Mouse (Mus musculus) heart, postnatal 0 days (tissue): ENCODE data around the gene Tmem114. TPM values are rescaled to one million over a fixed set of nuclear protein-coding genes. Genes with fewer than 3 reads are reported as not detected.

ENCODE experiments used
- ATAC-seq: fragments of 200-750 bp; cut with Nextera tagmentation; 2 replicates; pipeline ENCODE4 v1.8.0; 2017; ENCODE audit warnings: low read depth, moderate number of reproducible peaks, moderate library complexity; ENCODE audit not compliant: insufficient read depth
- DNase-seq: peaks from one replicate; pipeline ENCODE4 v3.0.0-alpha.2; 2016; ENCODE audit warnings: low spot score
- H3K27ac ChIP-seq: fragments of 300-500 bp; sonication (generic); 2 replicates; pipeline ENCODE4 v1.5.1; 2014; ENCODE audit warnings: low read depth, mild to moderate bottlenecking
- H3K27me3 ChIP-seq: fragments of 300-500 bp; sonication (generic); 2 replicates; pipeline ENCODE4 v1.6.1; 2014; ENCODE audit warnings: low read length, mixed read lengths; ENCODE audit not compliant: control insufficient read depth, insufficient read depth
- H3K36me3 ChIP-seq: fragments of 300-500 bp; sonication (generic); replicated peaks from 2 replicates; pipeline ENCODE4 v1.6.1; 2014; ENCODE audit warnings: low read length, mixed read lengths; ENCODE audit not compliant: control insufficient read depth, insufficient read depth
- H3K4me1 ChIP-seq: fragments of 300-500 bp; sonication (generic); 2 replicates; pipeline ENCODE4 v1.6.1; 2014; ENCODE audit warnings: antibody characterized with exemption; ENCODE audit not compliant: control insufficient read depth, insufficient read depth
- H3K4me2 ChIP-seq: fragments of 300-500 bp; sonication (generic); 2 replicates; pipeline ENCODE4 v1.6.1; 2014; ENCODE audit warnings: low read depth, mild to moderate bottlenecking, low read length, moderate library complexity
- H3K4me3 ChIP-seq: fragments of 300-500 bp; sonication (generic); 2 replicates; pipeline ENCODE4 v1.5.1; 2014; ENCODE audit warnings: low read depth, low read length
- H3K9ac ChIP-seq: fragments of 300-500 bp; sonication (generic); replicated peaks from 2 replicates; pipeline ENCODE4 v1.6.1; 2014; ENCODE audit warnings: low read depth, low read length, mixed read lengths
- H3K9me3 ChIP-seq: fragments of 300-500 bp; sonication (generic); replicated peaks from 2 replicates; pipeline ENCODE4 v1.6.1; 2016; ENCODE audit warnings: low read length; ENCODE audit not compliant: control insufficient read depth
- CTCF ChIP-seq: IDR thresholded peaks from 2 replicates; pipeline ENCODE4 v1.5.1; 2016; ENCODE audit warnings: antibody characterized with exemption, control low read depth, low read depth
- EP300 ChIP-seq: IDR thresholded peaks from 2 replicates; pipeline ENCODE4 v1.6.1; 2016; ENCODE audit warnings: antibody characterized with exemption, low read depth
- WGBS: fragments of 180-500 bp; shearing (Covaris S2); extraction: QIAGEN DNeasy Blood & Tissue Kit; methylation state at CpG from one replicate; pipeline ENCODE4 v1.1.7; 2014; 5-methylcytosine and 5-hydroxymethylcytosine counted together
- polyA plus RNA-seq: library from polyadenylated mRNA; unstranded; fragments of >200 nt; fragmentation: Nextera tagmentation; extraction: Ambion mirVana; gene quantifications from 2 replicates; pipeline ENCODE4 v1.2.1, GENCODE M21; 2015
- total RNA-seq: library from RNA; depleted of rRNA; stranded (reverse); fragments of >200 nt; gene quantifications from 2 replicates; pipeline ENCODE4 v1.2.3, GENCODE M21; 2014; ENCODE audit warnings: low replicate concordance

Tmem114 gene
- total and polyA plus RNA-seq, 2 experiments from 2014 or later, result not detected

GRCm38 (mm10) chr16:8455221-8455620 is 30.3 kb upstream of the Tmem114 start:
- H3K4me3 ChIP-seq, result no peak overlapping the region
- TF ChIP-seq CTCF (no peak), EP300 (no peak)
- no peaks in the 10 kb centered on the region for H3K4me1 ChIP-seq
- H3K27ac ChIP-seq, result no peak overlapping the region
- 29% methylated on average over 2 of the region's 2 CpGs for WGBS
- no peaks in the 10 kb centered on the region for H3K9me3 ChIP-seq
- no peak overlapping the region for H3K9ac ChIP-seq
- no peak for DNase-seq
- no peak overlapping the region for H3K4me2 ChIP-seq
- no peaks in the 10 kb centered on the region for H3K36me3 ChIP-seq
- no peak for ATAC-seq
- H3K27me3 ChIP-seq, result peaks cover 10% of the 10 kb centered on the region; the same call in 1 of the 2 replicates

DNA sequence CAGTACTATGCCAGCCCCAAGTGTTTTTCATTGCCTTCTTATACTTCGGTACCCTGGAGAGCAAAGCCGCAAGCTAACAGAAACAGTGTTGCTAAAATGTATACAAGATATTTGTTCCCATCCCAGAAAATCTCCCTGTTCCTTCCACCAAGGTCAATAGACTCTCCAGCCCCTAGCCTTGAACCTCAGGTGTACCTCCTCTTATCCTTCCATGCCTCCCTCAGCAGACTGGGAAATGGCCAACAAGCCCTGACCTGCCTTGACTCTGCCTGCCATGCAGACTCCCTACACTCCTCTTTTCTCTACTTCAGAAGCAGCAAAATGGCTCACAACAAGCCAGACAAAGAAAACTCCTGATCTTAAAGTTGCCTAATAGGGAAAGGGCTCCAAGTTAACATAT is 28.4 kb upstream of the Tmem114 start:
- DNase-seq, result no peak

GRCm38 (mm10) chr16:8446256-8446655 is 21.3 kb upstream of the Tmem114 start:
- no peaks in the 10 kb centered on the region for H3K27me3 ChIP-seq
- no peak overlapping the region for H3K27ac ChIP-seq
- H3K4me2 ChIP-seq, result no peak overlapping the region
- no peak for ATAC-seq
- no peak overlapping the region for H3K9ac ChIP-seq
- no peak for DNase-seq
- no peaks in the 10 kb centered on the region for H3K9me3 ChIP-seq
- WGBS, result 77% methylated on average over 6 of the region's 6 CpGs
- TF ChIP-seq EP300 (no peak), CTCF (no peak)
- H3K4me3 ChIP-seq, result no peak overlapping the region
- H3K36me3 ChIP-seq, result no peaks in the 10 kb centered on the region
- H3K4me1 ChIP-seq, result no peaks in the 10 kb centered on the region

More for the DNA sequence above, 28.4 kb upstream of the Tmem114 start:
- Histone ChIP-seq H3K4me3 (no peak overlapping the region), H3K9me3 (no peaks in the 10 kb centered on the region), H3K4me1 (no peaks in the 10 kb centered on the region), H3K27ac (no peak overlapping the region), H3K9ac (no peak overlapping the region), H3K27me3 (peaks cover 10% of the 10 kb centered on the region; the same call in 1 of the 2 replicates), H3K36me3 (no peaks in the 10 kb centered on the region), H3K4me2 (no peak overlapping the region)
- ATAC-seq, result no peak
- WGBS, result 93% methylated on average over 2 of the region's 2 CpGs
- TF ChIP-seq EP300 (no peak), CTCF (no peak)

GRCm38 (mm10) chr16:8444911-8445310 is 20.0 kb upstream of the Tmem114 start:
- ATAC-seq (no peak), DNase-seq (no peak)
- no peaks in the 10 kb centered on the region for H3K36me3 ChIP-seq
- H3K27me3 ChIP-seq, result no peaks in the 10 kb centered on the region
- no peaks in the 10 kb centered on the region for H3K9me3 ChIP-seq
- no peak overlapping the region for H3K27ac ChIP-seq
- H3K4me2 ChIP-seq, result no peak overlapping the region
- TF ChIP-seq CTCF, result no peak
- TF ChIP-seq EP300, result no peak
- 72% methylated on average over 7 of the region's 7 CpGs for WGBS
- H3K9ac ChIP-seq, result no peak overlapping the region
- no peaks in the 10 kb centered on the region for H3K4me1 ChIP-seq
- H3K4me3 ChIP-seq, result no peak overlapping the region

- DNase-seq (no peak), ATAC-seq (no peak)
- H3K4me2 ChIP-seq, result no peak overlapping the region
- H3K4me1 ChIP-seq, result no peaks in the 10 kb centered on the region
- 62% methylated on average over 3 of the region's 3 CpGs for WGBS
- H3K36me3 ChIP-seq, result no peaks in the 10 kb centered on the region
- H3K4me3 ChIP-seq, result no peak overlapping the region
- TF ChIP-seq EP300 (no peak), CTCF (no peak)
- no peak overlapping the region for H3K27ac ChIP-seq
- H3K9ac ChIP-seq, result no peak overlapping the region
- no peaks in the 10 kb centered on the region for H3K27me3 ChIP-seq
- H3K9me3 ChIP-seq, result no peaks in the 10 kb centered on the region
These were observed 7.7 kb upstream of the Tmem114 start for GRCm38 (mm10) chr16:8432616-8433015.

GRCm38 (mm10) chr16:8429531-8429930 is 4.6 kb upstream of the Tmem114 start:
- Histone ChIP-seq H3K36me3 (no peaks in the 10 kb centered on the region), H3K4me1 (no peaks in the 10 kb centered on the region), H3K27ac (no peak overlapping the region), H3K4me3 (no peak overlapping the region), H3K27me3 (peaks cover 20% of the 10 kb centered on the region), H3K4me2 (no peak overlapping the region), H3K9me3 (no peaks in the 10 kb centered on the region), H3K9ac (no peak overlapping the region)
- WGBS, result 68% methylated on average over 4 of the region's 4 CpGs
- TF ChIP-seq EP300 (no peak), CTCF (no peak)
- no peak for ATAC-seq
- no peak for DNase-seq
